Mouse (Mus musculus): Measurements from ENCODE around the gene Tenm3.

The Tenm3 gene

GRCm38 (mm10) chr8:48445690-48446089, 398.1 kb downstream of the Tenm3 start:
- DNase-seq = no peak

GRCm38 (mm10) chr8:48439491-48439890, 404.3 kb downstream of the Tenm3 start:
- DNase-seq = no peak

DNA sequence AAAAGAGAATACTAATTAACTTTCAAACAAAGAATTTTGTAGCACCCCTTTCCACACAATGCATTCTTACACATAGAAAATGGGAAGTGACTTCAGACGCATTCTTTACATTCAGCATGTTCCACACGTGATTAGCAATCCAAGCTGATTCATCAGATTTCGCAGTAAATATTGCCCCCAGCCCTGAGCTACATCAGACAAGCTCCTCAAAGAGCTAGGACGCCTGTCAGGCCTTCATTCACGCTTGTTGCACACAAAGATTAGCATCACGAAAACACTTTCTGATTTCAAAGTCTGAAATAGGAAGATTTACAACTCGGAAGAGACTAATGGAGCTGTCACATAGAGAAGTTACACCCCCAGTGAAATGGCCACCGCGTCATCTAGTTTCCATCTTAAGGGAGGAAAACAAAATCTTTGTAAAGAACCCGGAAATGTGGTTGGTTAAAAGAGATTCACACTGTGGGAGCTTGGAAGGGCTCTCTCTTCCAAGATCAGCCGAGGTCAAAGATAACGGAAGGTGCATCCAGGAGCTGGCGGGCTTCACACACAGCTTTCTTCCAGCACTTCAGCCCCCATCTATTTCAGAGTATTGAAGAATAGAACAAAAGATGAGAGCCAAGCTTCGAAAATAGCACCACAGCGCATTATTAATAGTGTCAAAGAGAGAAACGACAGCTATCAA, 406.1 kb downstream of the Tenm3 start:
- no peak for DNase-seq

DNA sequence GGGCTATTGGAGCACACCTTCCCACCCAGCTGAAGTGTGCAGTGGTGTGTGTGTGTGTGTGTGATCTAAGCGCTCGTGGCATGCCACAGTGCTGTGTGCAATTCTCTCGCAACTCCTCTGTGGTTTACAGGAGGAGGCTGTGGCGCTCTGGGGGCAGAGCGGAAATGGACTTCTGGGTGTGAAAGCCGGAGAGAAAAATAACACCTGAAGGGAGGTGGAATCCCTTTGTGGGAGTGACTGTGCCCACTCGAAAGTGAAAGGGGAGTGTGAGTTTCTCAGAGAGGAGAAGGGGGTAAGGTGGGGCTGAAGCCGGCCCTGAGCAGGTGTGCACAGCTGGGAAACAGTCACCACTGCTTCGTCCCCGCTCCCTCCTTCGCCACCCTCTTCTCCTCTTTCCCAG, 418.6 kb downstream of the Tenm3 start:
- DNase-seq = no peak

DNA sequence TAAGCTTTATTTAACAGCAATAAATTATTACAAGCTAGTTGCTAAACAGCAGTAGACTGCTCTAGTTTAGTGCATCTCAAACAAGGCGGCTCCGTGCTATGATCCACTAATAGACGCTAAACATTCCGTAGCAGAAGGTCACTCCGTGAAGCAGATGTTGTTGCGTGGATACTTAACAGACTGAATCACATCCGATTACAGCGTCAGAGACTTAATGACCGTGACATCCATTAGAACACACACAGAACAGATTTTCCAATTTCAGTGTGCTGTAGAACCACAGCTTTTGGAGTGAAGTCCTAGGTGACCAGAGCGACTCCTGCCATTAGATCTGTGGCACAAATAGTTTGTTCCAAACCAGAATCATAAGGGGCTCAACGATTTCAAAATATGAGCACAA, 426.0 kb downstream of the Tenm3 start:
- no peak for DNase-seq

GRCm38 (mm10) chr8:48410916-48411315, 432.8 kb downstream of the Tenm3 start:
- DNase-seq = no peak

GRCm38 (mm10) chr8:48400572-48400972, 443.2 kb downstream of the Tenm3 start:
- DNase-seq = no peak

DNA sequence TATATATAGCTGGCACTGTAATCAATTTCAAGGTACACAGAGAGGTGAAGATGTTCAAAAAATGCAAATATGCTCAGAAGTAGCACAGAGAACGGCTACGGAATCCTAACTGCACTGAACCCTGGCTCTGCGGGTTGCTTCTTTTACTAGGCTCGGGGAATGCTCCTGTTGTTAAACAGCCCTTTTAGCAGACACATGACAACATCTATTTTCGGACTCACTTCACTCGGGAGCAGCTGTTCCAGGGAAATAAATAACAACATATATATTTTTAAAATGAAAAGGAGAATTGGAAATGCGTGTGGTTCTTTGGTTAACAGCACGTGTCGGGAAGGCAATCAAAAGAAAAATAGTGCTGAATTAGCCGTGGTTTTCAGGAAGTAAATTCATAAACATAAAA, 457.9 kb downstream of the Tenm3 start:
- no peak for DNase-seq

DNA sequence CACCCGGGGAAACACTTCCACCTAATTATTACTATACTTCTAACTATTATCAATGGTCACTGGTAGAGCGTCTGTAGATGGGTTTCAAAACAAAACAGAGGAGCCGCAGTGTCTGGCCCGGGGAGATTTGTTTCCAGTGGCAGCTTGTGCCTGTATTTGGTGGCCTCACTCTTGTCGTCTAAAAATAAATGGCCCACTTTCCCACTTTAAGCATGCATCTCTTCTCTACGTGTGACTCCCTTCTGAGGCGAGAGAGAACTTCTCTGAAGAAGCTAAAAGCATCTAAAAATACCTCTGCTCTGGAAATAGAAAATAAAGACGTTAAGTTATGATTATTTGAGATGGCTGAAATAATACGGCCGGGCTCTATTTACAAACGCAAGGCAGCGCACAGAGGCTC, 463.7 kb downstream of the Tenm3 start:
- DNase-seq = no peak

DNA sequence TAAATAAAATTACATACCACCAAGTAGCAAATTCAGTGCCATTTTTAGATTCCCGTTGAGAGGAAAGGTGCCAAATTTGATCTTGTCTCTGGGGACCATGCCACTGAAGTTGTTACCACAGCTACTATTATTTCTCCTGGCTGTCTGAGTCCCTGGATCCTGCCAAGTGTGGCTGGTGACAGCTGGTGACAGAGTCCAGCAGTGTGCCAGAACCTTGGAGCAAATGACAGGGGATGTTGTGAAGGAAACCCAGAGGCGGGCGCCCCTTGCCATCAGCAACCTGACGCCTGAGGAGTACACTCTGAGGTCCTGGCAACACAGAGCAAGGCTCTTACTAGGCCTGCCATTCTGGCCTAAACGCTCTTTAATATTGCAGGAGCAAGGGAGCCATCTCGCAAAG, 467.0 kb downstream of the Tenm3 start:
- no peak for DNase-seq

- no peak for DNase-seq
Measured at GRCm38 (mm10) chr8:48375183-48375582, 468.6 kb downstream of the Tenm3 start.

- DNase-seq = no peak
Measured at GRCm38 (mm10) chr8:48373404-48373803, 470.3 kb downstream of the Tenm3 start.

- DNase-seq = no peak
Measured at GRCm38 (mm10) chr8:48367164-48367563, 476.6 kb downstream of the Tenm3 start.

- DNase-seq = no peak
Measured at GRCm38 (mm10) chr8:48356849-48357248, 486.9 kb downstream of the Tenm3 start.

DNA sequence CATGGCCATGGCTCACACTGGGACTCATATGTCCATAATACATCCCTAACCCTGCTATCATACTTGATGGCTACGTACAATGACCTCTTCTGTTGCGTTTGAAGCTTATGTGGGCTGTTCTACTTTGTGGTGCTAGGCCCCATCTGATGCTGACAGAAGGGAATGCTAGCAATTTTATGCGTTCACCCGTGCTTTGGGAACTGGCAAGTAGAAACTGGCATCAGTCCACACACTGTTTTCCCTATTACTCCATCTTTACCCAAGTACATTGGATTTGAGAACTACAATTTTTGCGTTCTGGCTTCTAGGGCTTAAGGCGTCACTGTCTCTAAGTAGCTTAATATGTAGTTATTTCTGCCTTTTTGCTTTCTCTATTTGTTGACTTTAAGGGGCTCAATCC, 490.3 kb downstream of the Tenm3 start:
- no peak for DNase-seq

GRCm38 (mm10) chr8:48348901-48349300, 494.9 kb downstream of the Tenm3 start:
- DNase-seq = no peak

- DNase-seq = no peak
Measured at GRCm38 (mm10) chr8:48348386-48348785, 495.4 kb downstream of the Tenm3 start.

DNA sequence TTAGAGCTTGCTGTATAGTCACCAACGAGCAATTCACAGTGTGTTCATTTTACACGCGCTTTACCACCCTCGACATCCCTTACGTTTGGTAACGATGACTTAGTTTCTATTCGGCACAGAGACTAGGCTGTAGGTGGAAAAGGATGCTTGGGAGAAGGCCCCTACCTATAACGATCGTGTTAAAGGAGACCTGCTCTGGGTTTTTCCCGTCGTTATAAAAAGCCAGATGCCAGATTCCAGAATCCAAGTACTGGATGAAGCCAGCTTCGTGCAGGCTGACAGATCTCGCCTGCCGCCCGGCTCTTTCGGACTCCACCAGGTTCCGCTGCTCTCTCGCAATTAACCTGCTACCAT, 500.7 kb downstream of the Tenm3 start:
- no peak for DNase-seq

DNA sequence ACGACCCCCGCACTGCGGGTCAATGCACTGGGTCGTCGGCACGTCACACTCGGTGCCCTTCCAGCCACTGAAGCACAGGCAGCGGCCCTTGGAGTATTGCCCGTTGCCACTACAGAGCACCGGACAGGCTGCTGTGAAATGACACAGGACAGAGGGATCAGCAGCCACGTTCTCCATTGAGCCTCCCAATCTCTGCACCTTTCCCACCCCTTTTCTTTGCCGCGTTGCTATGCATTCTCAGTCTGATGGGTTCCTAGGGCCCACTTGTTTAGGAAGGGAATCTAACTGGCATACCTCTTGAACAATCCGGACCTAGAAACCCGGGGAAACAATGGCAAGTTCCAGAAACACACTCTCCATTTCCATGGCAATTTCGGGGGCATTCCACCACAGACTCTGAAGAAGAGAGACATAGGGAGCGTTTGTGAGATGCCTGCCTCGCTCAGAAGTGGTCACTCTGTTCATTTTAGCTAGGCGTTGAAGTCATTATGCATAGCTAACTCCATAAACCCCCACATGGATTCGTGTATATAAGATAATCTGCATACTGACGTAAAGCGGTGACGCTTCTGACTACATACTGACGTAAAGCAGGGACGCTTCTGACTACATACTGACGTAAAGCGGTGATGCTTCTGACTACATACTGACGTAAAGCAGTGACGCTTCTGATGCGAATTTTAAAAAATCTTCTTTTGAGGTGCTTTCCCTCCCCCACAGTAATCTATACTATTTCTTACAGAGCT, 501.3 kb downstream of the Tenm3 start:
- DNase-seq = no peak

DNA sequence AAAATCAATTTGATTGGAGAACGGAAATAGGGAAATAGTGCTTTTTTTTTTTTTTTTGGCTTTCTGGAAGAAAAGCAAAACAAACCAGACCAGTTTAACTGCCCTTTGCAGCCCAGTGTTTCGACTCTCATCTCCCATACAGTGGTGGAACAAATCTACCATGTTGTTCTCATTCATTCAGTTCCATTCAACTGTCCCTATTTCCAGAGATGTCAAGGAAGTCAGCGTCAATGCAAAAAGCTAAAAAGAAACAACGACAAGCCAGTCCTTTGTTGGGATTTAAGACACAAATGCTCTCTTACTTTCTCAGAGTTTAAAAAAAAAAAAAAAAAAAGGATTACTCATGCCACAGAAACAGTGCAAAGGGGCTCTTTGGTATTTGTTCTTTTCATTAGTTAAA, 502.1 kb downstream of the Tenm3 start:
- DNase-seq = no peak

DNA sequence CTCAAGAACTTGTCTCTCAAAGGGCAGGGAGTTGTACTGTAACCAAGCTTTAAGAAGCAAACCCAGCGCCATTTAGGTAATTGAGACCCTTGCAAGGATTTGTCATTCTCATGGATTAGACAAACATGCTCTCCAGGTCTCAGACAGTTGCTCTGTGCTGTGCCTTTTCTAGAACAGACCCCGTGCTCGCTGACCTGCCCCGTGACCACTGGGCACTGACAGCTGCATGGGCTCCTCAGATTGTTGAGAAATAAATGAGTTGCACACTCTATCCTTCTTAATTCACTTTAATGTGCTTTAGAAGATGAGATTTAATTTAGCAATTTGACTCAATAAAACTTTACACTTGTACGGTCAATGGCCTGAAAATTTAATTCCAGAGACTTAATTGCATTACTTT, 502.5 kb downstream of the Tenm3 start:
- no peak for DNase-seq

DNA sequence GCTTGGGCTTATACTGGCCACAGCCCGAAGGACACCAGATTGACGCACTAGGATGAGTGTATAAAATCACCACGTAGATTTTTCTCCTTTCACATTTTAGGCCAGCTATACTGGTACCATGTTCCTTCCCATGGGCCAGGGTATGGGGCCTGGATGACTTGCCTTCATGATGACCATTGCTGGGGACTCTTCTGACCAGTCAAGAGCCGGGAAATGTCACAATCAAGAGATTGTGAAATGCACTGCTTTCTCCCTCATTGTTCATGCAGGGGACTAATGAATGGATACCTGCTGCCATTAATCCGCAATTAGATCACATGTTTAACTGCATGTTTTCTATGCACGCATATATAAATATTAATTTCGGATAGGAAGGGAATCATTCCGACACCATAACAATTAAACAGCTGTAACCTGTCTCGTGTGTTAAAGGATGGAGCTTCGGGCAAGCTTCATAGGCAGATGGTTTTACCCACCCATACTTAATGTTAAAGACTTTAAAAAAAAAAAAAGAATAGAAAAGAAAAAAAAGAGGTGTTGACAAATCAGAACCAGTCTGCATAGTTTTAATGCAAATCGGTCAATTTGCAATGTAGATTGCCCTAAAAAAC, 521.0 kb downstream of the Tenm3 start:
- no peak for DNase-seq

DNA sequence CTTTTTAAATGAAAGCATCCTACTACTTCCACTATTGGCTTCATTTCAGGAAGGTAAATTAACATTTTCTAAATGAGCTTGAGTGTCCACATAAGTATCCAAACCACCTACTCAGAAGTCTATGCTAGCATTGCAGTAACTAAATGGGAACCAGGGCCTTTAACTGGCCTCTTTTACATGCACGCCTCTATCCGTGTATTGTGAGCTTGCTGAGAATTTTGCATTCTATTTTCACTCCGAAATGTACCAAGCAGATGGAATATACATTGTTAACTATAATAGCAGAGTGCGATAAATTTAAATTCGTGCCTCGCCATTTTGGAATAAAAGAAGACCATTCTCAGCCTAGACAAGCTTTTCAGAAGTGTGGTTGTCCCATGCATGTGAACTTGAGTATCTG, 521.5 kb downstream of the Tenm3 start:
- DNase-seq = no peak

DNA sequence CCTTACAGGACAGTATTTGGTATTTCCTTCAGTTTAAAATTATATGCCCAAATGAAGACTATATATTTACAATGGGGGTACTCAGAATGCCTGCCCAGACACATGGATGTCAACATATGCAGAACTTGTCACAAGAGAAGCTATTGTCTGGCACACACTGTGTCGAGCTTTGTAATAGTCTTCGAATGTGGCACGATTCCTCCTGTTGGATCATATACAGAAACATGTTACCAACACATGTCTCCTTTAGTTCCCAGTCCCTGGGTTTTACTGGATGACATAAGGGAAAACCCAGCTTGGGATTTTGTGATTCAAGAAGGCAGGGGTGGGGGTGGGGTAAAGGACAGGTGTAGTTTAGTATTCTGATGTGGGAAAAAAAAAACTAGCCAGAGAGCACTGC, 524.1 kb downstream of the Tenm3 start:
- DNase-seq = no peak

GRCm38 (mm10) chr8:48317498-48317897, 526.3 kb downstream of the Tenm3 start:
- DNase-seq = no peak
